Mouse (Mus musculus) limb, embryonic 14.5 days (tissue): ENCODE data around the gene Nckipsd. TPM values are rescaled to one million over a fixed set of nuclear protein-coding genes. Genes with fewer than 3 reads are reported as not detected.

Experiments
- ATAC-seq: fragments of 200-750 bp; cut with Nextera tagmentation; 2 replicates; pipeline ENCODE4 v1.8.0; 2017; ENCODE audit warnings: low read depth, moderate number of reproducible peaks, moderate TSS enrichment; ENCODE audit not compliant: low FRiP score
- DNase-seq: peaks from one replicate; pipeline ENCODE4 v3.0.0-alpha.2; 2015; ENCODE audit warnings: low spot score
- H3K27ac ChIP-seq: fragments of 300-500 bp; sonication (generic); replicated peaks from 2 replicates; pipeline ENCODE4 v1.5.1; 2014; ENCODE audit warnings: low read depth, mild to moderate bottlenecking, low read length, moderate library complexity, mixed read lengths
- H3K27me3 ChIP-seq: fragments of 300-500 bp; sonication (generic); 2 replicates; pipeline ENCODE4 v1.6.1; 2014; ENCODE audit warnings: low read length, mixed read lengths; ENCODE audit not compliant: control insufficient read depth, insufficient read depth
- H3K36me3 ChIP-seq: fragments of 300-500 bp; sonication (generic); 2 replicates; pipeline ENCODE4 v1.6.1; 2014; ENCODE audit warnings: mild to moderate bottlenecking, low read length, moderate library complexity, mixed read lengths; ENCODE audit not compliant: control insufficient read depth, insufficient read depth
- H3K4me1 ChIP-seq: fragments of 300-500 bp; sonication (generic); 2 replicates; pipeline ENCODE4 v1.6.1; 2014; ENCODE audit warnings: antibody characterized with exemption, low read length, mixed read lengths; ENCODE audit not compliant: control insufficient read depth, insufficient read depth
- H3K4me2 ChIP-seq: fragments of 300-500 bp; sonication (generic); replicated peaks from 2 replicates; pipeline ENCODE4 v1.6.1; 2014; ENCODE audit warnings: low read depth, mild to moderate bottlenecking, low read length, moderate library complexity; ENCODE audit not compliant: severe bottlenecking
- H3K4me3 ChIP-seq: fragments of 300-500 bp; sonication (generic); replicated peaks from 2 replicates; pipeline ENCODE4 v1.5.1; 2014; ENCODE audit warnings: low read length
- H3K9ac ChIP-seq: fragments of 300-500 bp; sonication (generic); 2 replicates; pipeline ENCODE4 v1.6.1; 2014; ENCODE audit warnings: mild to moderate bottlenecking, low read depth, low read length, moderate library complexity; ENCODE audit not compliant: severe bottlenecking
- H3K9me3 ChIP-seq: fragments of 300-500 bp; sonication (generic); 2 replicates; pipeline ENCODE4 v1.6.1; 2016; ENCODE audit warnings: low read length; ENCODE audit not compliant: control insufficient read depth
- POLR2A ChIP-seq: fragments of 200-500 bp; IDR thresholded peaks from 2 replicates; pipeline ENCODE4 v1.8.0; 2012; ENCODE audit warnings: inconsistent platforms, mild to moderate bottlenecking, moderate library complexity, borderline replicate concordance; ENCODE audit not compliant: insufficient read depth, insufficient read length; ENCODE audit errors: extremely low read depth
- WGBS: fragments of 180-500 bp; shearing (Covaris S2); extraction: QIAGEN DNeasy Blood & Tissue Kit; methylation state at CpG from one replicate; pipeline ENCODE4 v1.1.7; 2014; 5-methylcytosine and 5-hydroxymethylcytosine counted together
- microRNA-seq: library from miRNA; unstranded; fragments of <30 nt; microRNA quantifications from one replicate; pipeline ENCODE4, GENCODE M21; 2016
- polyA plus RNA-seq, 2 experiments: library from polyadenylated mRNA; depleted of rRNA in 1 of 2; stranded (reverse) in 1 of 2; unstranded in 1 of 2; fragments of >200 nt; fragmentation: Nextera tagmentation in 1 of 2; extraction: Ambion mirVana in 1 of 2; gene quantifications; 2 replicates each; pipeline versions ENCODE4 v1.2.1 to v1.2.3; 2012 to 2014

Nckipsd gene
- polyA plus RNA-seq, 2 experiments: 17.2 to 24.0 TPM

DNA sequence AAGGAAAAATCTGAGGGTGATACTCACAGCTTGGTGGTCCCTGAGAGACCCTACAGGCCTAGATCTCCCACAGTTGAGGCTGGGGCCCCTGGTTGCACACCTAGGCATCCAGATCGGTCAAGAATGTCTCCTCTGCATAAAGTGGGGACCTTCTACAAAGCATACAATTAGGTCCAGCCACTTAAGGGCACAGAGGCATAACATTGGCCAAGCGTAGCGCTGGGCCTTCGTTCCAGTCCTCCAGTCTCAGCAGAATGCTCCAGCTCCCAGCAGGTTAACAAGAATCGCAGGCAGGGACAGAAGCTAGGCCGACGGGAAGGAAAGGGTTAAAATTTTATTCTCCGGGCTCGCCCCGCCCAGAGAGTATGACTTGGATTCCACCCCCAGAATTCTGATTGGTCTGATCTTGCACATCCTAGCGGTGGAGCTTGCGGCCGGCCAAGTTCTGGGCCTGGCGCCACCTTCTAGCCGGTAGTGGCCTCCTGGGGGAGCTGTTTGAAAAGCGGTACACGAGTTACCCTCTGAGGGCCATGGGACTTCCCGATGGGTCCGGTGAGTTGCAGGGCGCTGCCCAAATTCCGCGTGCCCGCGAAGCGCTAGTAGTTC, 45.6 kb downstream of the Nckipsd start:
- Histone ChIP-seq H3K27me3 (no peaks in the 10 kb centered on the region), H3K9me3 (no peaks in the 10 kb centered on the region), H3K4me1 (peaks cover 3% of the 10 kb centered on the region; the same call in 1 of the 2 replicates), H3K9ac (peak overlapping the region; percentile 63), H3K27ac (peak overlapping the region; percentile 69), H3K4me2 (peak overlapping the region; percentile 51), H3K4me3 (peak overlapping the region; percentile 58), H3K36me3 (peaks cover 24% of the 10 kb centered on the region)
- peak; percentile 23; the same call in 1 of the 2 replicates for TF ChIP-seq POLR2A
- DNase-seq (peak; percentile 95), ATAC-seq (peak; percentile 95)
- 2% methylated on average over 25 of the region's 25 CpGs for WGBS

DNA sequence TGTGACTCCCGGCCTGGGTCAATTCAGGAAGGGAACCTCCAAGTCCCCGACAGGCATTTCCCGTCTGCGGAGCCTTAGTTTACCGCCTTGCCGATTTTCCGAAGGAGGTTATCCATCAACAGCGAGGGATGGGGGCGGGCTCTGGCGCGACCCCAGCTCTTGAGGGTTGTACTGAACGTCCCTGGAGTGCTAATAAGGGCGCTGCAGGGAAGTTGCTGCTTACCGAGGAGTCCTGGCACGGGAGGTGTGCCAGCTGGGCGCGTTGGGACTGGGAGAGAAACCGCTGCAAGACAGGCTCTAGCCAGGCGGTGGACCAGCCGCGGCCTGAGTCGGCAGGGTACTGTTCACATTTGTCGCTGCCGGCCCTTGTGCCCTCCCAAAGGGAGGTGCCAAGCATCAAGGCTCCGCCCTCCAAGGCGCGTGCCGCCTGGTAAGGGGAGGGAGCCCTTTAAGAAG, 46.1 kb downstream of the Nckipsd start:
- Histone ChIP-seq H3K4me3 (peak overlapping the region; percentile 58), H3K4me1 (peaks cover 3% of the 10 kb centered on the region; the same call in 1 of the 2 replicates), H3K9ac (peak overlapping the region; percentile 63), H3K27ac (peak overlapping the region; percentile 69), H3K9me3 (no peaks in the 10 kb centered on the region), H3K36me3 (peaks cover 29% of the 10 kb centered on the region), H3K27me3 (no peaks in the 10 kb centered on the region), H3K4me2 (peak overlapping the region; percentile 51)
- WGBS: under 1% methylated on average over 28 of the region's 28 CpGs
- ATAC-seq: peak; percentile 72
- DNase-seq: peak; percentile 82
- TF ChIP-seq POLR2A: peak; percentile 89; the same call in 1 of the 2 replicates

DNA sequence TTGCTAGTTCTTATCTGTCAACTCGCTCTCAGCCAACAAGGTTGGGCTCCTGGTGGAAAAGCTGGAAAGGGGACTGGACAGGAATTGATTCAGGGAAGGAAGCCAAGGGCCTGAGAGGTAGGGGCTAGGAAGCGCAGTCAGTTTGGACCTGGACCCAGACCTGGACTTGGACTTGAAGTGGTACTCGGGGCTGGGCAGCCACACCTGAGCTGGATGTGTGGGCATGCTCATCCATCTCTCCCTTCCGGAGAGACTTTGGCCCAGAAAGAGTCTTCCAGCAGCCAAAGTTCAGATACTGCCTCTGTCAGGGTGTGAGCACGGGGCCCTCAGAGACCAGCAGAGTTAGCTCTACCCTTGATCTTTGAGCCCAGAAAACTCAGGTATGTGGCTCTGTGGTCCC, 47.2 kb downstream of the Nckipsd start:
- no peak overlapping the region for H3K4me3 ChIP-seq
- H3K4me1 ChIP-seq: peaks cover 3% of the 10 kb centered on the region; the same call in 1 of the 2 replicates
- H3K27me3 ChIP-seq: no peaks in the 10 kb centered on the region
- H3K9me3 ChIP-seq: no peaks in the 10 kb centered on the region
- TF ChIP-seq POLR2A: no peak
- no peak overlapping the region for H3K27ac ChIP-seq
- ATAC-seq (no peak), DNase-seq (no peak)
- H3K36me3 ChIP-seq: peaks cover 32% of the 10 kb centered on the region
- H3K9ac ChIP-seq: peak overlapping the region; percentile 63
- 57% methylated on average over 5 of the region's 5 CpGs for WGBS
- no peak overlapping the region; the same call in 1 of the 2 replicates for H3K4me2 ChIP-seq

DNA sequence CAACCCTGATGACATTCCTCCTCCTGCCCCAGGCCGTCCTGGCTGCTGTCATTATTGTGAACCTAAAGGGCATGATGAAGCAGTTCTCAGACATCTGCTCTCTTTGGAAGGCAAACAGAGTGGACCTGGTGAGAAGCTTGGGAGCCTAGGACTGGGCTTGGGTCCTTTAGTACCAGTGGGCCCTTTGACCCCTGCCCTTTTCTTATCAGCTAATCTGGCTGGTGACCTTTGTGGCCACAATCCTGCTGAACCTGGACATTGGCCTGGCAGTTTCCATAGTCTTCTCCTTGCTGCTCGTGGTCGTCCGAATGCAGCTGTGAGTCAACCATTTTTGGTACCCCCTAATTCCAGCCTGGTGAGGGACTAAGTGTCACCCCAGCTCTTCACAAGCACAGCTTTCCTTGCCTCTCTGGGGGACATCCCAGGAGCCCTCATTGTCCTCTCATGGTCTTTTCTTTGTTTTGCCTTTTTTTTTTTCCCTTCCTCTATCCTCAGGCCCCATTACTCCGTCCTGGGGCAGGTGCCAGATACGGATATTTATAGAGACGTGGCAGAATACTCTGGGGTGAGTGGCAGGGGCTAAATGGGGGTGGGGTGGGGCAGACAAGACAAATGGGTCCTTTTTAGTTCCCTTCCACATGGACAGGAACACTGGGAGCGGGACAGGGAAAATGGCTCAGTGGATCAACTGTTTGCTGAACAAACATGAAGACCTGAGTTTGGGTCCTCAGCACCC, 50.8 kb downstream of the Nckipsd start:
- DNase-seq: no peak
- TF ChIP-seq POLR2A: no peak
- Histone ChIP-seq H3K27ac (no peak overlapping the region), H3K27me3 (no peaks in the 10 kb centered on the region), H3K4me1 (no peaks in the 10 kb centered on the region), H3K9me3 (no peaks in the 10 kb centered on the region), H3K4me2 (no peak overlapping the region), H3K36me3 (peaks cover 39% of the 10 kb centered on the region), H3K9ac (no peak overlapping the region), H3K4me3 (no peak overlapping the region)
- WGBS: 81% methylated on average over 8 of the region's 8 CpGs
- no peak for ATAC-seq

Small RNA genes within 50 kb of the gene (microRNA-seq; reads per million reads assigned to microRNA genes)
- gene Gm23156: not detected

Other genes starting within 250 kb of the Nckipsd start
- 208 and 280 TPM in 2 replicates for gene Impdh2, start 248.1 kb upstream of the Nckipsd start, polyA plus RNA-seq (2012; rRNA removed)
- gene Impdh2, start 248.1 kb upstream of the Nckipsd start, polyA plus RNA-seq (2014; fragmentation: Nextera tagmentation; extraction: Ambion mirVana): 184 and 191 TPM in 2 replicates
- 23.1 and 28.3 TPM in 2 replicates for gene Ndufaf3, start 240.9 kb upstream of the Nckipsd start, polyA plus RNA-seq (2012; rRNA removed)
- gene Ndufaf3, start 240.9 kb upstream of the Nckipsd start, polyA plus RNA-seq (2014; fragmentation: Nextera tagmentation; extraction: Ambion mirVana): 40.9 and 42.7 TPM in 2 replicates
- gene Dalrd3, start 238.5 kb upstream of the Nckipsd start, polyA plus RNA-seq (2012; rRNA removed): 144 and 198 TPM in 2 replicates
- gene Dalrd3, start 238.5 kb upstream of the Nckipsd start, polyA plus RNA-seq (2014; fragmentation: Nextera tagmentation; extraction: Ambion mirVana): 124 and 132 TPM in 2 replicates
- 123 and 175 TPM in 2 replicates for gene Wdr6, start 229.6 kb upstream of the Nckipsd start, polyA plus RNA-seq (2012; rRNA removed)
- 91.5 and 115 TPM in 2 replicates for gene Wdr6, start 229.6 kb upstream of the Nckipsd start, polyA plus RNA-seq (2014; fragmentation: Nextera tagmentation; extraction: Ambion mirVana)
- 14.3 and 17.8 TPM in 2 replicates for gene P4htm, start 210.7 kb upstream of the Nckipsd start, polyA plus RNA-seq (2012; rRNA removed)
- 7.8 and 8.8 TPM in 2 replicates for gene P4htm, start 210.7 kb upstream of the Nckipsd start, polyA plus RNA-seq (2014; fragmentation: Nextera tagmentation; extraction: Ambion mirVana)
- 46.2 and 48.5 TPM in 2 replicates for gene Arih2, start 159.0 kb upstream of the Nckipsd start, polyA plus RNA-seq (2012; rRNA removed)
- gene Arih2, start 159.0 kb upstream of the Nckipsd start, polyA plus RNA-seq (2014; fragmentation: Nextera tagmentation; extraction: Ambion mirVana): 35.7 and 39.8 TPM in 2 replicates
- 16.6 and 20.7 TPM in 2 replicates for gene Slc25a20, start 146.3 kb upstream of the Nckipsd start, polyA plus RNA-seq (2012; rRNA removed)
- 28.2 and 29.1 TPM in 2 replicates for gene Slc25a20, start 146.3 kb upstream of the Nckipsd start, polyA plus RNA-seq (2014; fragmentation: Nextera tagmentation; extraction: Ambion mirVana)
- gene Prkar2a, start 119.1 kb upstream of the Nckipsd start, polyA plus RNA-seq (2012; rRNA removed): 18.5 and 20.4 TPM in 2 replicates
- 33.6 and 34.1 TPM in 2 replicates for gene Prkar2a, start 119.1 kb upstream of the Nckipsd start, polyA plus RNA-seq (2014; fragmentation: Nextera tagmentation; extraction: Ambion mirVana)
- gene Ip6k2, start 24.6 kb upstream of the Nckipsd start, polyA plus RNA-seq (2012; rRNA removed): 265 and 285 TPM in 2 replicates
- 119 and 126 TPM in 2 replicates for gene Ip6k2, start 24.6 kb upstream of the Nckipsd start, polyA plus RNA-seq (2014; fragmentation: Nextera tagmentation; extraction: Ambion mirVana)
- 0.36 and 0.37 TPM in 2 replicates for gene Celsr3, start 18.0 kb downstream of the Nckipsd start, polyA plus RNA-seq (2012; rRNA removed)
- gene Celsr3, start 18.0 kb downstream of the Nckipsd start, polyA plus RNA-seq (2014; fragmentation: Nextera tagmentation; extraction: Ambion mirVana): 0.07 and 0.12 TPM in 2 replicates
- 28.8 and 35.8 TPM in 2 replicates for gene Slc26a6, start 44.9 kb downstream of the Nckipsd start, polyA plus RNA-seq (2012; rRNA removed)
- gene Slc26a6, start 44.9 kb downstream of the Nckipsd start, polyA plus RNA-seq (2014; fragmentation: Nextera tagmentation; extraction: Ambion mirVana): 14.5 and 21.5 TPM in 2 replicates
- gene Tmem89, start 106.3 kb downstream of the Nckipsd start, polyA plus RNA-seq (2012; rRNA removed): 0.24 and 0.44 TPM in 2 replicates
- 0.22 TPM in 1 of 2 replicates, not detected in the other for gene Tmem89, start 106.3 kb downstream of the Nckipsd start, polyA plus RNA-seq (2014; fragmentation: Nextera tagmentation; extraction: Ambion mirVana)
- gene Uqcrc1, start 128.3 kb downstream of the Nckipsd start, polyA plus RNA-seq (2012; rRNA removed): 347 and 412 TPM in 2 replicates
- 455 and 465 TPM in 2 replicates for gene Uqcrc1, start 128.3 kb downstream of the Nckipsd start, polyA plus RNA-seq (2014; fragmentation: Nextera tagmentation; extraction: Ambion mirVana)
- 44.6 and 49.9 TPM in 2 replicates for gene Col7a1, start 145.2 kb downstream of the Nckipsd start, polyA plus RNA-seq (2012; rRNA removed)
- 17.5 and 25.9 TPM in 2 replicates for gene Col7a1, start 145.2 kb downstream of the Nckipsd start, polyA plus RNA-seq (2014; fragmentation: Nextera tagmentation; extraction: Ambion mirVana)
- 6.2 and 6.5 TPM in 2 replicates for gene Ucn2, start 177.6 kb downstream of the Nckipsd start, polyA plus RNA-seq (2012; rRNA removed)
- gene Ucn2, start 177.6 kb downstream of the Nckipsd start, polyA plus RNA-seq (2014; fragmentation: Nextera tagmentation; extraction: Ambion mirVana): 1.0 and 1.5 TPM in 2 replicates
- 14.5 and 19.6 TPM in 2 replicates for gene Pfkfb4, start 183.4 kb downstream of the Nckipsd start, polyA plus RNA-seq (2012; rRNA removed)
- gene Pfkfb4, start 183.4 kb downstream of the Nckipsd start, polyA plus RNA-seq (2014; fragmentation: Nextera tagmentation; extraction: Ambion mirVana): 9.1 and 9.4 TPM in 2 replicates
- 150 and 245 TPM in 2 replicates for gene Shisa5, start 230.2 kb downstream of the Nckipsd start, polyA plus RNA-seq (2012; rRNA removed)
- gene Shisa5, start 230.2 kb downstream of the Nckipsd start, polyA plus RNA-seq (2014; fragmentation: Nextera tagmentation; extraction: Ambion mirVana): 82.4 and 86.7 TPM in 2 replicates